Mouse (Mus musculus) yolk sac, embryonic 10.5 days (tissue): ENCODE results near the gene C130074G19Rik.

Experiments
- DNase-seq: peaks from one replicate; pipeline ENCODE4 v3.0.0-alpha.2; 2017; ENCODE audit warnings: low spot score

C130074G19Rik gene

DNA sequence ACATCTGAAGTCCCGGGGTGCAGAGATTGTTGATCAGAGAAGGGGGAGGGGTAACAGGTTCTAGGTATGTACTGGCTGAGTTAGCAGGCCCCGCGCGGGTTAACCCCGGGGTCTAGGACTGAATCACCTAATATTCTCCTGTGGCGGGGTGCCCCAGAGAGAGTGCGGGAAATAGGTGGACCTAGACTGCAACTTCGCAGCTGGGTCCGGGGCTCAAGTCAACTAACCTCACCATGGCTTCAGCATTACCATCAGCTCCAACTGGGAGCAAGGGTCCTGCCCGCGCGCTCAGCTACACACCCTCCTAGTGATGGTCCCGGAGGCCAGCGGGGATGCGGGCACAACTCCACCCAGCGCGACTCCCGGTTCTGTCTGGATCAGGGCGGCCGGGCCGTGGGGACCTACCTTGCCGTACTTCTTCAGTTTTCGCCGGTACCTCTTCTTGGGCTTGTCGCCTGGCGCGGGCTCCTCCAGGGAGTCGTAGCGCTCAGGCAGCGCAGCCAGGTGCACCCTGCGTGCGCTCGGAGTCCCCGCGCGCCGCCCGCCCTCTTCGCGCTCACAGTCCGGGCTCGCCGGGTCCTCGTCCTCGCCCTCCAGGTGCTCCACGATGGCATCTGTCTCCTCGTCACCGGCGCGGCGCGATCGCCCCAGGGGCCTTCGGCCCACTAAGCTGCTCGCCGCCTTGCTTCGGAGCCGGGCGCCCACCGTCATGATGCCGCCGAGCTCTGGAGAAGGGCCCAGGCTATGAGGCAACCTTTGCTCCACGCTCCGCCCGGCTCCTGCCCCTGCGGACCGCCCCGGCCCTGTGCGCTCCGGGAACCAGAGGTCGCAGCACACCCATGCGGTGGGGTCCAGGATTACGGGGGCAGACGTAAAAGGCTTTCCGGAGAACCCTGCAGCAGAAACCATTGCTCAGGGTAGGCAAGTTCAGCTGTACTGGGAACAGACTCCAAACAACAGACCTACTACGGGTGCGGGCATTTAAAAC, at the start of gene C130074G19Rik:
Gene C130074G19Rik, minus strand, starts transcription at position 938 of the 988 bp plus-strand sequence.
- DNase-seq: peak; percentile 84

DNA sequence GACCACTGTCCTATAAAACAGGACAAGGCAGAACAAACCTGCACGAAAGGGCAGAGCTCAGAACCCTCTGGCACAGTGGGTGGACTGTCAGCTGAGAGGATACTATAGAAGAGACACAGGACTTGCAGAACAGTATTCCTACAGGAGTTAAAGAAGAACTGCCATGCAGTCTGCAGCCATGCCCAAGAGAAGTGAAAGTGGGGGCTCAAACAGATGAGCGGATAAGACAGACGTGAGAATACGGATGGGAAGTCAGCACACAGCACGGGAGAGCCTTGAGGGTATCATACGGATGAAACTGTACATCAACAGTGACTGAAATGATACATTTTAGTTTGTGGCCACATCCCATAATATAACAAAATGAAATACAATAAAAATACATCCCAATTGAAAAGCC, 48.1 kb upstream of the C130074G19Rik start:
- DNase-seq: no peak

DNA sequence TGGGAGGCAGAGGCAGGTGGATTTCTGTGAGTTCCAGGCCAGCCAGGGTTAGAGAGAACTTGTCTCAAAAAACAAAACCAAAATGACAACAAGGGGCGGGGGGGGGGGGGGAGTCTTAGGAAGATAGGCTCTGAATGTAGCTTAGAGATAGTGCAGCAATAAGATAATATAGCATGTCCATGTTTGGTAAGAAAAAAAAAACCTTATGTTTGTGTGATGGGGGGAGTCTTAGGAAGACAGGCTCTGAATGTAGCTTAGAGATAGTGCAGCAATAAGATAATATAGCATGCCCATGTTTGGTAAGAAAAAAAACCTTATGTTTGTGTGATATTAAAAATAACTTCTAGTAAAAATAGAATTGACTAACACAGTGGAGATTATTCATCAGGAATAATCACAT, 45.4 kb upstream of the C130074G19Rik start:
- no peak for DNase-seq

DNA sequence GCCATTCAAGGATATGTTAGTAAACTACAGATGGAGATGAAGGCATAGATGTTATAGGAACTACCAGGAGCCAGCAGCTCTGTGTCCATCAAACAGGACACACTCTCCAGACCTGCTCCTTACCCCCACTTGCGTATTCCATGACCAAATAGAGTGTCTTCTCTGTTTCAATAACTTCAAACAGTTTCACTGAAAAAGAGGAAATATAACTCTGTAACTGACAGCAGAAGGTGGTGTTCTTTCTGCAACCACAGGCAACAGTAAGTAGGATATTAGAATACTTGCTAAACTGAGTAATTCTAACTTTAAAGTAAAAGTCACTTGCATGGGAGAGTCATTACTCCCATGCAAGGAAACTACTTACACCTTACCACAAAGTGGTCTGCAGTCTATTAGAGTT, 44.9 kb upstream of the C130074G19Rik start:
- DNase-seq: no peak

DNA sequence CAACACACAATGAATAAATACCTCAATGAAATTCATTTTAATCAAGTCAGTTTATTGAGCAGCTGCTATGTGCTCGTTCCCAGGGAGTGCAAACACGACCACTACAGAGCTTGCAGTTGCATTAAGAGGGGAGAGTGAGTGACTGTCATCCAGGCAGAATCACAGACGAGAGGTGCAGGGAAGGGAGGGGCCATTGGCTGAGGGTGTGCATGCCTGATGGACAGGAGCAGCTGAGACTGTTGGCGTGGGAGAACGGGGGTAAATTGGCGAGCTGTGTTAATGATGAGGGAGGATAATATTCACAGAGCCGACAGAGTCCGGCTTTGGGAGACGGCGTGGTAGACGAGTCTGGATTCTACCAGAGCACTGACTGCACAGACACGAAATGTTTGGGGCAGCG, 39.8 kb upstream of the C130074G19Rik start:
- DNase-seq: no peak

DNA sequence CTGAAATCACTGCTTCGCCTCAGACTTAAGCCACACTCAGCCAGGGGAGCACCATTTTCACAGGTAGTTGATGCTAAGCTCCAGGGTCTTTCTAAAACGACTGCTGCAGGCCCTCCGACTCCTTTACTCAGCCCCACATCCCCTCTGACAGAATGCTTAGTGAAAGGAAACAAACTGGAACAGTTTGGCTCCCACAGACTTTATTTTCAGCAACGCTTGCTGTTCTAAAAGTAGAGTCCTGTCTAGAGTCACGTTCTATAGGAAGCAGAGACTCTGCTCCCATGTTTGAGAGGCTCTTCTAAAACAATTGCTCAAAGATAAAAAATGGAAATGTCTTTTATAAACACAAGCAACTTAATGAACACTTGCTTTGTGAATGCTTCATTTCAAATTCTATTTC, 37.0 kb upstream of the C130074G19Rik start:
- DNase-seq: no peak

DNA sequence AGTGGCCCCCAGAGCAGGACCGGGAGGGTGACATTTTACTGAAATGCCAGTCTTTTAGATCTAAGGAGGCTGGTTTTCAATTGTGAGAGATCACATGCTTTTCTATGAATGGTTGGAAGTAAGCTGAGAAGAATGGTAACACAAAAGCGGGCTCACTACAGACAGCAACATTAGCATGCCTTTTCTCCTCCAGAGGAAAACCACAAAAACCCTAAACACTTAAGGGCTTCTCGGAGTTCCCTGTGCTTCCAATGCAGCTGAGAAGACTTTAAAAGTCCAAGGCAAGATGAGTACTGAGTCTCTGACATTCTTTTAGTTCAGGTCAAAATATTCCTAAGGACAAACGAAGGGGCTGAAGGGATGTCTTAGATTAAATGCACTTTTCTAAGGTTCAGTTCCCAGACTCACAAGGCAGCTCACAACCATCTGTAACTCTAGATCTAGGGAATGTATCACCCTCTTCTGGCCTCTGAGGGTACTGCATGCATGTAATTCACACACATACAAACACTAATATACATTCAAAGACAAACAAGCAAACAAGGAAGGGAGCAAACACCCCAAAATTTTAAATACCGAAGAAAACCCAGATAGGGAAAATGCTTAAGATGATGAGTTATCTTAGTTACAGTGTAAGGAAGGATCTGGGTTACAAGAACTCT, 35.3 kb upstream of the C130074G19Rik start:
- DNase-seq: no peak

DNA sequence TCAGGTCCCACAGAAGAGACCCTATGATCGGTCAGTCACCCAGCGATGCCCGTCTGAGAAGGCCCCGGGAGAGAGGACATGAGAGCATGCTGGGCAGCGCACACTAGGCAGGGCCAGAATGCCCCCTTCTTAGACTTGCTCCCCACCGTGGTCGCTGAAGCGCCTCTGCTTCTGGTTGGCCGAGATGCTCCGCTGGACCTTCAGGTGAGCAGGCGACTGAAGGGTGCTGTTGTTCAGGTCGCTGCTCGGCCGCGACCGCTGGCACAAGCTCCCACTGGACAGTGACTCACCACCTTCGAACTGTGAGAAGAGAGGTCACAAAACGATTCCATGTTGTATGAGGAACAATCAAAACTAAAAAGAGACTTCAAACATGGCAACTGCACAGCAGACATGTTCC, 29.3 kb upstream of the C130074G19Rik start:
- DNase-seq: no peak

DNA sequence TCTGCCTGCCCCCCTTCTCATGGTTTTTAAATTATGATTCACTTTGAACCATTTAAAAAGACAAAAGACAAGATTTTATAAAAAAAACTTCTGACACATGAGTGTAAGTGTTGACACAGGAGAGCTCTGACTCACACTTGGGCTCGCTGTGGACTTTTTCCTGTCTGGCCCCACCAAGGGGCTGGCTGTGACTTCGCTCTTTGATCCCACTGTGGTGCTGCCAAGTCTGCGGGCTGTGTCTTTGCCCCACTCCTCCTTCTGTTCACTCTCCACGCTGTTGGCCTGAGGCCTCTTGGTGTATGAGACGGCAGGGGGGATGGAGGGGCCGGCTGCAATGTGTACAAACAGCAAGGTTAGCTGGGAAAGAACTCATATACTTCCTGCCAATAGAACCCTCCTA, 28.8 kb upstream of the C130074G19Rik start:
- no peak for DNase-seq

DNA sequence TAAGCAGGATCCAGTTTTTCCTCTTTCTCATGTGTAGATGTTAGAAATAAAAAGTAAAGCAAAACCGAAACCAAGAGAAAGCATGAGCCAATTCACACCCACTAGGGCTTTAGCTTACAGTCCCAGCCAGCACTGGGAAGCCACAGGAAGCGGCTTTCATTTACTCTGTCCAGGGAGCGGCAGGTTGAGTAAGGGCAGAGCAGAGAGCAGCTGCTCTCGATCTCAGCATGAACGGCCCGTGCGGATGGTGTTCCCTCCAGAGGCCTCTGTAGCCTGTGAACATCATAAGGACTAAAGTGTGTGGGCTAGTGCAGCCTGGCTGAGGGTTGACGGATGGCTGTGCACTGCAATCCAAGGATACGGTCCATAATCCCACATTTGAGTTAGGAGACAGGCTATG, 25.5 kb upstream of the C130074G19Rik start:
- DNase-seq: no peak

DNA sequence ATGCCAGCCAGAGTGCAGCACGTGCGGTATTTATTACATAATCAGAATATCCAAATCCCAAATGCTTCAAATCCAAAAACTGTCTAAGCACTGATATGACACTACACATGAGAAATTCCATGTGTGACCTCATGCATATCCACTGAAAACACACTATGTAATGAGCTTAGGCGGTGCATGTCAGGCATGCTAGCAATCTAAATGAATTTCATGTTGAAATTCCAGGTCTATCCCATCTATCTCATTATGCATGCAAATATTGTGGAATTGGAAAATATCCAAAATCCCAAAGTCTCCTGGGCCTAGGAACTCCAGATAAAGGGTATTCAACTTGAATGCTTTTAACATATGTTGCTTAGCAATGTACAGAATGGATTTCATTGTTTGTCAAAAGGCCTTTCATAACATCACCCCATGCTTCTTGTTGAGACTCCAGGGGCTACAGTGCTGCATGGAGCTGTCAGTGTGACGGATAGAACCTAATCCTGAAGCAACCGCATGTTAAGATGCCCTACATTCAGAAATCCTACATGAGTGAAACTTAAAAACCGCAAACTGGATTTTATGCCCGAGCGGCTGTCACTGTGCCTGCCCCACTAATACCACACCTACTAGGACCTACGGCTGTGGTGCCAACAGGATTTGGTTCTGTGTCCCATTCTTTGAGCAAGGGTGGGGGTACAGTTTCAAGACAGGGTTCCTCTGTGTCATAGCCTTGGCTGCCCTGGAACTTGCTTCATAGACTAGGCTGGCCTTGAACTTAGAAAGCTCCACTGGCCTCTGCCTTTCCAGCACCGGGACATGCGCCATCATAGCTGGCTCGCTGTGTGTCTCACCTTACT, 23.1 kb upstream of the C130074G19Rik start:
- DNase-seq: no peak

DNA sequence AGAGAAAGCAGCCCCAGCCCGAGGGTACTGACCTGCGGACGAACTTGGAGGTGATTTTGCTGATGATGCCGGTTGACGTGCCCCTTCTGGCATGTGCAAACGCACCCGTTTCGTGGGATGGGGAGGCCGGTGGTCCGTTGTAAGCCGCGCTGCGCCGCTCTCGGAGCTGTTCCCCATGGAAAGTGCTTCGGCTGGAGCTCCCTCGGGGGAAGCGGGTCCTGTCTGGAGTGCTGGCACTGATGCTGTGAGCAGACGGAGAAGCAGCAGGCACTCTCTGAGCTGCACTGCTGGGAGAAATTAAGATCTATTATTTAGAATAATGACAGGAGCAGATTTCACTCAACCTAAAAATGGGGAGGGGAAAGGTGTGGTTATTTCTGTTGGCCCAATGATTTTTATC, 22.4 kb upstream of the C130074G19Rik start:
- no peak for DNase-seq

DNA sequence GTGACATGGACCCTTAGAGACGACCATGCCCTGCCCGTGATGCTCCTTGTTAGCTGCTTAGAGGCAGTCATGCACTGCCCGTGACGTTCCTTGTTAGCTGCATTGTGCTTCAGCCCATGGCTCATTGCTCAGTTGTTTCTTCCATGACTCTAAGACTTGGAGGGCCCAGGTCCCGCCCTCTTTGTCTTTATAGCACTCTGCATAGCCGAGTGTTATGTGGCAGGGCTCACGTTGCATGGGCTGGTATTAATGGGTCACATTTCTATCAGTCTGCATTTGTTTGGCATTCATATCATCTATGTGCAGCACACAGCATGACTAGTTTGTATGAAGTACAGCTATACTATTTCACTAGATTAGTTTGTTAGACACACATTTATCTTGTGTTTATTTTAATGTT, 20.7 kb upstream of the C130074G19Rik start:
- DNase-seq: no peak

DNA sequence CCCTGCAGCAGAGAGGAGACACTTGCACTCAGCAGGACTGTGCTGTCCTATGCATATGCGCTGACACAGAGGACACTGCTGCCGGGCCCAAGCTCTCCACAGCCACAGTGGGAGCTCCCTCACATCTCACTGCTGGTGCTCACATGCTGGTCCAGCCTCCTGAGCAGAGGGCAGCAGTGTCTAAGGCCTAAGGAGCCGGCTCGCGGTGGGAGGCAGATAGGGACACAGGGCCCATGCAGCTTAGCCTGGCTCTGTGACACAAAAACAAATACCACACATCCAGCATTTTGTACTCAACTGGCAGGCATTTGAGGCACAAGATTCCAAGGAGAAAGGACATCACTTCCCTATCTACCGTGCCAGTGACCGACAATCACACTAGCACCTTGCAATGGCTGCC, 19.9 kb upstream of the C130074G19Rik start:
- DNase-seq: no peak

DNA sequence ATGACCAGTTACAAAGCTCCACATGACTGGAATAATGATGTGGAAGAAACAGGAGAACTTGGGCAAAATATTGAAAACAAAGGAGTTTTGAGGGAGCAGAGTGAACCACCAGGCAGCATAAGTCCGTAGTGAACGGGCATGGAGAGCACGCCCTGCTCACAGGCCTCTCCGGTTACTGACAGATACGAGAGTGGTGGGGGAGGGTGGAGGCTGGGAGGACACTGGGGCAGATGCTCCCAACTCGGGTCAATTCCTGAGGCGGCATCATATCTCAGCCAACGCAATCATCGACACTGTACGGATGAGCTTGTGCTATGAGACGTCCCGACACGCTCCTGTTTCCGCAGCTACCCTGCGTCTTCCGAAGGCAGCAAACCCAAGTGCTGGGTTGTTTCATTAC, 14.3 kb upstream of the C130074G19Rik start:
- DNase-seq: no peak

DNA sequence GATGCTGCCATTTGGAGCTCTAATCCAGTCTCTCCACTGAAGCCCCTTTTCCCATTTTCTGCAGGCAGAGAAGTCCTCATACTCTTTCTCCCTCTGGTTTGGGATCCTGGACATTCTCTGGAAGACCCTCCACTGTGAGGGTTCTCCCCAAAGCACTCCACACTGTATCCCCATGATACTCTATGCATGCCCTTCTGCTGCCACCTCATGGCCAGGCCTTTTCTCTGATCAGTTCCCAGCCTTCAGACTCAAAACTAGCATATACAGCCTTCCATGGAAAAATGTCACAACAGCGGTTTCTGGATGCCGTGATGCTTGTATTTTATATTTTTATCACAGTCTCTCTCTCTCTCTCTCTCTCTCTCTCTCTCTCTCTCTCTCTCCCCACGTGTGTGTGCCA, 9.0 kb upstream of the C130074G19Rik start:
- DNase-seq: no peak

DNA sequence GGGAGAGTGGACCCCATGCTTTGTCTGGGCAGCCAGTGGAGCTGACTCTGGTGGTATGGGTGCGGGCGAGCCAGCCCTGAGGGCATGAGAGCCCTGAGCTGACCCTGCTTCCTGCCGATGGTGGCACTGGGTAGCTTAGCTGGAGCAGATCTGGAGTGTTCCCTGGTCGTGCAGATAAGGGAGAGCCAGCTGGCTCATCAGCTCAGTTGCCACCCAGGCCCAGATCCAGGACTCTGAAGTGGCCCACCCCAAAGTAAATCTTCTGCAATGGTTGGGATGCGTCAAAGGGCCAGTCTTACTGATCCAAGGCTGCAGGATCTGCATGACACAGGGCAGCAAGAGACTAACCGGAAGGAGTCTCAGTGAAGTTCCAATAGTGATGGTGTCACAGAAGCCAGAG, 6.4 kb upstream of the C130074G19Rik start:
- DNase-seq: no peak

DNA sequence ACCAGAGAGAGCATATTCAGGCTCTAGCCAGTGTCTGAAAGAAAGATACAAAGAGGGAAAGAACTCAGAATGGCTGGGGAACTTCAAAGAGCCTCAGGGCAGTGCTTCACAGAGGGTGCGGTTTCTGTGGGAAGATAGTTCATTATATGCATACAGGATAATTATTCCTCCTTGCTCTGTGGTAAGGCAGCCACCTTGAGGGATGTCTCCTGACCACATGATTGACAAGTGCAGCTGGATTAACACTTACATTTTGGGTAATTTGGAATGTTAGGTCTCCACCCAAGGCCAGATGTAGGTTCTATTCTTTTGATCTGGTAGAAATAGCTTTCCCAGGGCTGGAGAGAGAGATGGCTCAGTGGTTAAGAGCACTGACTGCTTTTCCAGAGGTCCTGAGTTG, 3.1 kb upstream of the C130074G19Rik start:
- DNase-seq: no peak

DNA sequence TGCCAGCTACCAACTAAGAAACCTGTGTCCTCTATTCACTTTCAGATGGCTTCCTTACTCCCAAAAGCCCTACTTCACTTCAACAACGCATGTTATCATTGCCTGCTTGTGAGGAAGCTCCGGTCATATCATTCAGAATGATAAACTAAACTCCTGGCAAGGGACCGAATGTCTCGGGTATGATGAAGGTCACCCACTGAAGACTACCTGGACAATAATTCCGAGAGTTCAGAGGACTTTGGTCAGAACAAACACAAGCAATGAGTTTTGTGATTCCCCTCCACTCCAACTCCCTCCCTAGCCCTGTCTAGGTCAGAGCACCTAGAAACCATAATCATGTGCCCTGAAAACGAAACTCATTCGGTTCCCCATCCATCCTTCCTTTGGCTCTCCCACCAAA, 1.2 kb downstream of the C130074G19Rik start:
- no peak for DNase-seq

DNA sequence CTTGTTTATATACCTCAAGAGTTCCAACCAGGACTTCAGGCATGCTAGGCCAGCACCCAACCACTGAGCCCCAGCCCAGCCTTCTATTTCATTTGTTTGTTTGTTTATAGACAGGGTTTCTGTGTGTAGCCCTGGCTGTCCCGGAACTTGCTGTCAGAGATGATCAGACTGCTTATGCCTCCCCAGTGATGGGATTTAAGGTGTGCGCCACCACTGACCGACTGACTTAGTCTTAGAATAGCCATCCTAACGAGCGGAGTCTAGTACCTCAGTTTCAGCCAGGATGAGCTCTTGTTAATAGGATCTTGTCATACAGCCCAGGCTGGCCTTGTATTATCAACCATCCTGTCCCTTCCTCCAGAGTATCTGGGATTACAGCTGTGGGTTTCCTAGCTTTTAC, 1.8 kb downstream of the C130074G19Rik start:
- DNase-seq: no peak

DNA sequence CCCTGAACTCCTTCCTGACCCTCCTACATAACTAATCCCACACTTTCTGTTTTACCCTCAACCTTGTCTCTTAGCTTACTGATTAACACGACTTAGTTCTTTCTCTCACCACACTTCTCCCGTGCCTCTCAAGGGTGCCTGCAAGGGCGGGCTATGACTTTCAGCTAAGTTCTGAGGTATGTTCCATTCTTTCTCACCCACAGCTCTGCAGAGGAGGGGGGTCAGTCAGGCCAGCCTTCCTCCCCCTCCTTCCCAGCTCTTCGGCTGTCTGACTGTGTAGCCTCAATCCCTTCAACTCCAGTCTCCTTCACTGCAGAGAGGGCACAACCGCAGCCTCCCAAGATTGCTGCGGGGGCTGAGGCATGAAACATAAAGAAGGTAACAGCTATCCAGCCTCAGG, 4.2 kb downstream of the C130074G19Rik start:
- DNase-seq: peak; percentile 53

DNA sequence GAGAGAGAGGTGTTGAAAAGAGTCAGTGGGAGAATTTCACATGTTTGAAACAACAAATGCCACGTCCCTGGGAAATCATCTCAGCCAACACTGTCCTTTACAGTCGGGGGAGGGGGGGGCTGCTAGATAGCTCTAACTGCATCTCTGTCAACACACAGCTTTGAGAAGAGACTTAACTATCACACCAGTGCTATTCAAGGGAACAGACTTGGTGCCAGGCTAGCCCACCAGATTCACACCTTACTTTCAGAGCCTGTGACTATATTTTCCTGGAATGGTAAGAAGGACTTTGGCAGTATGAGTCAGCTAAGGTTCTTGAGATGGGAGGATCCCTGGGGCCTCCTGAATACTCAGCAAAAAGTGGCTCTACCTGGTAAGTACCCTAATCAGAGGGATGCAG, 5.7 kb downstream of the C130074G19Rik start:
- DNase-seq: no peak
